Mouse (Mus musculus) embryonic fibroblast, embryonic 13.5 days (primary cell): ENCODE results near the gene Fam25c. TPM values are rescaled to one million over a fixed set of nuclear protein-coding genes. Genes with fewer than 3 reads are reported as not detected.

Experiments
- H3K27ac ChIP-seq: 2 replicates; pipeline ENCODE4 v1.5.1; 2012; ENCODE audit warnings: low read length, control low read depth, inconsistent platforms; ENCODE audit not compliant: insufficient read depth
- H3K4me1 ChIP-seq: 2 replicates; pipeline ENCODE4 v1.6.1; 2011; ENCODE audit warnings: low read length; ENCODE audit not compliant: control insufficient read depth, insufficient read depth
- H3K4me3 ChIP-seq: 2 replicates; pipeline ENCODE4 v1.5.1; 2011; ENCODE audit warnings: mild to moderate bottlenecking, control low read depth, low read length; ENCODE audit not compliant: insufficient read depth
- CTCF ChIP-seq: IDR thresholded peaks from 2 replicates; pipeline ENCODE4 v1.5.1; 2011; ENCODE audit warnings: mild to moderate bottlenecking, control low read depth, low read length, moderate library complexity, borderline replicate concordance; ENCODE audit not compliant: insufficient read depth
- POLR2A ChIP-seq: IDR thresholded peaks from 2 replicates; pipeline ENCODE4 v1.6.1; 2011; ENCODE audit warnings: low read depth, mild to moderate bottlenecking, control low read depth, low read length, moderate library complexity
- polyA plus RNA-seq: library from polyadenylated mRNA; stranded (reverse); fragments of >200 nt; gene quantifications from 2 replicates; pipeline ENCODE4 v1.2.4, GENCODE M21; 2011; ENCODE audit warnings: low read depth; ENCODE audit not compliant: missing spikeins, insufficient read length

The Fam25c gene
- polyA plus RNA-seq, 1 experiment, result not detected

- H3K4me3 ChIP-seq, result no peak overlapping the region
- no peak for TF ChIP-seq CTCF
- TF ChIP-seq POLR2A, result no peak
- H3K4me1 ChIP-seq, result no peaks in the 10 kb centered on the region
- H3K27ac ChIP-seq, result no peak overlapping the region
These were observed 15.8 kb downstream of the Fam25c start for GRCm38 (mm10) chr14:34339446-34339845.

GRCm38 (mm10) chr14:34332476-34332875 is 22.8 kb downstream of the Fam25c start:
- Histone ChIP-seq H3K4me3 (no peak overlapping the region), H3K4me1 (no peaks in the 10 kb centered on the region), H3K27ac (no peak overlapping the region)
- TF ChIP-seq CTCF (no peak), POLR2A (no peak)

- Histone ChIP-seq H3K4me3 (no peak overlapping the region), H3K4me1 (no peaks in the 10 kb centered on the region), H3K27ac (no peak overlapping the region)
- no peak for TF ChIP-seq CTCF
- no peak for TF ChIP-seq POLR2A
These were observed 23.3 kb downstream of the Fam25c start for GRCm38 (mm10) chr14:34331886-34332285.

- no peak overlapping the region for H3K4me3 ChIP-seq
- TF ChIP-seq POLR2A (no peak), CTCF (no peak)
- no peak overlapping the region for H3K27ac ChIP-seq
- no peaks in the 10 kb centered on the region for H3K4me1 ChIP-seq
These were observed 24.5 kb downstream of the Fam25c start for GRCm38 (mm10) chr14:34330657-34331158.

- no peak for TF ChIP-seq CTCF
- TF ChIP-seq POLR2A, result no peak
- Histone ChIP-seq H3K27ac (no peak overlapping the region), H3K4me1 (no peaks in the 10 kb centered on the region), H3K4me3 (no peak overlapping the region)
These were observed 27.6 kb downstream of the Fam25c start for GRCm38 (mm10) chr14:34327618-34328017.

- Histone ChIP-seq H3K4me3 (no peak overlapping the region), H3K4me1 (no peaks in the 10 kb centered on the region), H3K27ac (peak overlapping the region; percentile 26; the same call in 1 of the 2 replicates)
- TF ChIP-seq POLR2A, result no peak
- TF ChIP-seq CTCF, result no peak
These were observed 28.6 kb downstream of the Fam25c start for GRCm38 (mm10) chr14:34326606-34327005.

GRCm38 (mm10) chr14:34323576-34324085 is 31.6 kb downstream of the Fam25c start:
- H3K27ac ChIP-seq, result no peak overlapping the region
- no peaks in the 10 kb centered on the region for H3K4me1 ChIP-seq
- H3K4me3 ChIP-seq, result no peak overlapping the region
- TF ChIP-seq POLR2A (no peak), CTCF (no peak)

GRCm38 (mm10) chr14:34318113-34318512 is 37.1 kb downstream of the Fam25c start:
- TF ChIP-seq POLR2A (no peak), CTCF (no peak)

GRCm38 (mm10) chr14:34317431-34317830 is 37.8 kb downstream of the Fam25c start:
- peaks cover 6% of the 10 kb centered on the region for H3K4me1 ChIP-seq
- H3K4me3 ChIP-seq, result no peak overlapping the region
- peak overlapping the region; percentile 95 for H3K27ac ChIP-seq
- TF ChIP-seq POLR2A (no peak), CTCF (no peak)

More at GRCm38 (mm10) chr14:34318113-34318512, 37.1 kb downstream of the Fam25c start:
- Histone ChIP-seq H3K27ac (peak overlapping the region; percentile 95), H3K4me3 (no peak overlapping the region; the same call in 1 of the 2 replicates), H3K4me1 (peaks cover 5% of the 10 kb centered on the region)

GRCm38 (mm10) chr14:34316346-34316745 is 38.9 kb downstream of the Fam25c start:
- Histone ChIP-seq H3K4me1 (peaks cover 6% of the 10 kb centered on the region), H3K27ac (peak overlapping the region; percentile 34; the same call in 1 of the 2 replicates), H3K4me3 (no peak overlapping the region)
- TF ChIP-seq CTCF, result no peak
- TF ChIP-seq POLR2A, result no peak
